Mouse (Mus musculus): ENCODE measurements around the gene Fahd1.

DNA sequence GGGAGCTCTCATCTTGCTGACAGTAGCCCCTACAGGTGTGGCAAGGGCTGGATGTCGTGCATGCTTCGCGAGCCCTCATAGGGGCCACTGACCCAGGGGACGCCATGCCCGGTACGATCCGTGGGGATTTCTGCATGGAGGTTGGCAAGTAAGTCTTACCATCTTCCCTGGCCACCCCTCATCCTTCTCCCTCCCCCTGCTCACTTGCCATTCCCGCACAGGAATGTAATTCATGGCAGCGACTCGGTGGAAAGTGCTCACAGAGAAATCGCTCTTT is 46.8 kb upstream of the Fahd1 start:
- no peak for TF ChIP-seq POLR2A (IDR thresholded peaks at IDR 0.05; ENCODE audit: extremely low read depth, insufficient read depth, low read length)
- no peak for TF ChIP-seq CTCF (IDR thresholded peaks at IDR 0.05; ENCODE audit: extremely low read depth, insufficient read depth, low read length)

Data from cortical plate, adult 2 months (tissue).